Mouse (Mus musculus) T-helper 2 cell (primary cell): ENCODE results near the gene Hirip3.

ENCODE experiments used
- in situ Hi-C: fragments of 300-600 bp; cut with MboI, MseI; formaldehyde crosslinking; loops from one replicate; pipeline ENCODE4 v1.15.1; 2025; ENCODE audit warnings: high pct_unique_total_duplicates

Hirip3 gene

GRCm38 (mm10) chr7:126899781-126900180 is 38.0 kb downstream of the Hirip3 start:
- in situ Hi-C loops: loop anchor here (10.0 kb wide), 1 partner anchor 945 kb away; no protein-coding TSS in a partner anchor

GRCm38 (mm10) chr7:126905590-126905989 is 43.8 kb downstream of the Hirip3 start:
- in situ Hi-C loops: loop anchor here (5.0 kb wide), 1 partner anchor 87 kb away; no protein-coding TSS in a partner anchor

GRCm38 (mm10) chr7:126914844-126915243 is 53.1 kb downstream of the Hirip3 start:
- in situ Hi-C loops: loop anchor here (5.0 kb wide), 1 partner anchor 98 kb away; no protein-coding TSS in a partner anchor
